Mouse (Mus musculus) megakaryocyte, embryonic 14.5 days (primary cell): Measurements from ENCODE around the gene Olfr1258.
"Not testable (repeated sequence)": the region's sequence is repeated elsewhere in the genome, so short reads cannot be mapped to it uniquely, and the experiment has no call there.

Source experiments
- FLI1 ChIP-seq: IDR thresholded peaks from 2 replicates; pipeline ENCODE4 v1.6.1; 2012; ENCODE audit warnings: low read length, inconsistent platforms, mixed read lengths
- GATA1 ChIP-seq: IDR thresholded peaks from 3 replicates; pipeline ENCODE4 v1.6.1; 2012; ENCODE audit warnings: mixed read lengths, low read length, inconsistent platforms, borderline replicate concordance

GRCm38 (mm10) chr2:89912616-89913015 lies 14.5 kb upstream of the Olfr1258 start:
- not testable (repeated sequence) for TF ChIP-seq GATA1, FLI1
